Mouse (Mus musculus) splenic B cell, adult 2 months (primary cell): ENCODE measurements around the gene Alg9.

Source experiments
- DNase-seq: peaks from one replicate; pipeline ENCODE4 v3.0.0-alpha.2; 2011; ENCODE audit warnings: low read depth, low spot score
- H3K27me3 ChIP-seq: 2 replicates; pipeline ENCODE4 v1.6.1; 2012; ENCODE audit warnings: mild to moderate bottlenecking, low read length, moderate library complexity, mixed read lengths; ENCODE audit not compliant: control insufficient read depth, poor library complexity, insufficient read depth, severe bottlenecking
- H3K36me3 ChIP-seq: 2 replicates; pipeline ENCODE4 v1.6.1; 2012; ENCODE audit warnings: mild to moderate bottlenecking, low read length, moderate library complexity, mixed read lengths; ENCODE audit not compliant: control insufficient read depth, poor library complexity, insufficient read depth, severe bottlenecking

The Alg9 gene

DNA sequence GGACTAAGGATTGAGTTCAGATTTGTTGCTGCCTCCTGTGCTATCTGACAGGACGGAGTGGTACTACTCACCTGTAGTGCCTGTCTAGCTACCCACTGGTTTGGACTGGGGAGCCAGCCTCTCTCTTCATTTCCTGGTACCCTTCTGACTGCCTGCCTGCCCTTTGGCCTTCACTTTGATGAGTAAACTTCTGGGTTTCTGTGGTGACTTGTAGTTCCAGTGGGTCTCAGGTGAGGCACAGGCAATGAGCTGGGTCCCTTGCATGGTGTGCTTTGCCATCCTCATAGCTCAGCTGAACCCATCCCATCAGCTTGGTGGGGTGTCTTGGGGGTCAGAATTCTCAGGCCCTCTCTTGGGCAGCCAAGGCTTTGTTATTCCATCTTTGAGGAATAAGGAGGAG is 112.1 kb downstream of the Alg9 start:
- no peak for DNase-seq
- peaks cover 1% of the 10 kb centered on the region; the same call in 1 of the 2 replicates for H3K36me3 ChIP-seq
- H3K27me3 ChIP-seq: no peaks in the 10 kb centered on the region

DNA sequence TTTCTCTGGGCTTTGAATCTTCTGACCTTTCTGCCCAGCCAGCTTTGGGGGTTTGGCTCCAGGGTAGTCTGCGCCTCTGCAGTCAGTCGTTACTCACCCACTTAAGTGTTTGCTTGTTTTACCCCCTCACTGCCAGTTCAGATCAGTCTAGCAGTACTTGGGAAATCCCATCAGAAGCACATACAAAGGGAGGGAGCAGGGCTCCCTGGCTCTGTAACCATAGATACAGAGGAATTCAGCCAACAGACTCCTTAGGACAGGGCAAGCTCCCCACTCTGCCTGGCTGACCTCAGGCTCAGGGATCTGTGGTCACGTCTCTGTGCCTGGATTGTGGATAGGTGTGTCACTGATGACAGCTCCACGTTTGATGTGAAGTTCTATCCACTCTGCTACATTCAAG is 112.5 kb downstream of the Alg9 start:
- DNase-seq: no peak

DNA sequence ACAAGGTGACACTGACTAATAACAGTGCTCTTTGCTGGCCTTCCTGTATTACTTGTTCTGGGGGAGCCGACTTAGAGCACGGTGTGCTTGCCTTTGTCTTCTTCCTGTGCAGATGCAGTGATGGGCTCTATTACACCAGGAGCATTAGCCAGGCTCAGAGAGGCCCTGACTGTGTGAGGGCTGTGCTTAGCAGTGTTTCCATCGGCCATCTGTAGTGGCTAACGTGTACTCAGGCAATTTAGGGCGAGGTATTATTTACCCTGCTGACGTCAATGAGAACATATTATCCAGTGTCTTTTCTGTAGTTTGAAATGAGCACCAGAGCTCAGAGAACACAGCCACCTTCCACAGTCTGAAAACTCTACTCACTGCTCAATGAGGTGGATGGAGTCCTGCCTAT is 114.4 kb downstream of the Alg9 start:
- no peak for DNase-seq
- Histone ChIP-seq H3K27me3 (no peaks in the 10 kb centered on the region), H3K36me3 (peaks cover 3% of the 10 kb centered on the region; the same call in 1 of the 2 replicates)

More for the DNA sequence above, 112.5 kb downstream of the Alg9 start:
- Histone ChIP-seq H3K27me3 (no peaks in the 10 kb centered on the region), H3K36me3 (0 out of 2 replicates have a peak, but pooled peaks cover under 1% of the 10 kb centered on the region)

DNA sequence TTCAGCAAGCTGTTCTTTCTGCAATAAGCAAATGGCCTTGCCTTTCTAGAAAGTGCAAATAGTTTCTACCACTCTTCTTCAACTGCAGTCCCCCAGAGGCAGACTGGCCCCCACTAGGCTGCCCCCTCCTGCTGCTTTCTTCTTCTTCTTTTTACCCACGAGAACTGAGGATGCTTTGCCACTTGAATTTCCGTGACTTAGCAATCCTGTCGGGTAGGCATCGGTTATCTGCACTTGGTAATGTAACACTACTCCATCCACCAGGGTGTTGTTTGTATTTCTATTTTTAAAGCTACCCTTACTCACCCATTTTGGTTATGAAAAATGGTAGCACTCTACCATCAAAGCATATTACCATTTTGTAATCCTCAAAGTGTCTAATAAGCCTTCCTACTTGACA is 115.1 kb downstream of the Alg9 start:
- no peaks in the 10 kb centered on the region for H3K27me3 ChIP-seq
- no peak for DNase-seq
- peaks cover 3% of the 10 kb centered on the region; the same call in 1 of the 2 replicates for H3K36me3 ChIP-seq

DNA sequence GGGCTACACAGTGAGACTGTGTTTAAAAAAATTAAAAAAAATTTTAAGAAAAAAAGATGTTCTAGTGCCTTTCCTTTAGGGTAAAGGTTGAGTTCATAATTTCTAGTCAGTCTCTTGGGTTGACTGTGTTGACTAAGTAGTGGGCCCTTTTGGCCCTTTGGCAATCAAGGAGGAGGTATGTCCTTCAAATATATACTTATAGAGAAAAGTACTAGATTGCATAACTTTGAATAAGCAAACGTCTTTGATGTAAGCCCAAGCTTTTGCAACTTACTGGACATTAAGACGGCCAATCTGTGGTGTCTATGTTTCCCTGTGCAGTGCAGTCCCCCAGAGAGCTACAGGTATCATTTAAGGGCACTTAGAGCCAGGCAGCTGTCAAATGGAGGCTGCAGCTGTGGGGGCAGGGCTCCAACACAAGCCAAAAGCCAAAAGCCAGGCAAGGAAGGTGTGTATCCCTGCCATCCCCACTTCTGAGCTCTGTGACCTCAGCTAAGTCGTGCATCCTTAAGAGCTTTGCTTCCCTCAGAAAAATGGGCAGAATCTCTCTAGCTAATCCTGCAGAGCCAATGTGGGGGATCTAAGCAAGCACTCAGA is 115.8 kb downstream of the Alg9 start:
- DNase-seq: no peak
- Histone ChIP-seq H3K36me3 (peaks cover 8% of the 10 kb centered on the region; the same call in 1 of the 2 replicates), H3K27me3 (no peaks in the 10 kb centered on the region)
